Mouse (Mus musculus) testis, postnatal 14 days (tissue): ENCODE measurements around the gene Gpx4.
"Not testable (repeated sequence)": the region's sequence is repeated elsewhere in the genome, so short reads cannot be mapped to it uniquely, and the experiment has no call there.

Experiments used
- DNase-seq: peaks from one replicate; pipeline ENCODE4 v3.0.0; 2021; ENCODE audit warnings: low spot score

Gpx4 gene

GRCm38 (mm10) chr10:80050885-80051617 is 4.1 kb downstream of the Gpx4 start:
- DNase-seq, result no peak

- no peak for DNase-seq
These were observed 4.8 kb downstream of the Gpx4 start for GRCm38 (mm10) chr10:80051618-80052373.

GRCm38 (mm10) chr10:80052374-80052764 is 5.4 kb downstream of the Gpx4 start:
- DNase-seq, result no peak

GRCm38 (mm10) chr10:80053259-80053780 is 6.4 kb downstream of the Gpx4 start:
- DNase-seq, result peak; percentile 99

GRCm38 (mm10) chr10:80053831-80054815 is 7.2 kb downstream of the Gpx4 start:
- DNase-seq, result peak; percentile 56

GRCm38 (mm10) chr10:80054911-80055310 is 7.9 kb downstream of the Gpx4 start:
- DNase-seq, result not testable (repeated sequence)

GRCm38 (mm10) chr10:80055364-80055763 is 8.4 kb downstream of the Gpx4 start:
- DNase-seq, result no peak

- no peak for DNase-seq
These were observed 8.9 kb downstream of the Gpx4 start for GRCm38 (mm10) chr10:80055891-80056290.

GRCm38 (mm10) chr10:80056506-80056905 is 9.5 kb downstream of the Gpx4 start:
- DNase-seq, result no peak

GRCm38 (mm10) chr10:80056976-80057682 is 10.2 kb downstream of the Gpx4 start:
- no peak for DNase-seq

GRCm38 (mm10) chr10:80057683-80058326 is 10.8 kb downstream of the Gpx4 start:
- DNase-seq, result no peak

GRCm38 (mm10) chr10:80063104-80063503 is 16.1 kb downstream of the Gpx4 start:
- no peak for DNase-seq

GRCm38 (mm10) chr10:80063877-80064650 is 17.1 kb downstream of the Gpx4 start:
- no peak for DNase-seq

GRCm38 (mm10) chr10:80069251-80069650 is 22.3 kb downstream of the Gpx4 start:
- no peak for DNase-seq

- no peak for DNase-seq
These were observed 23.0 kb downstream of the Gpx4 start for GRCm38 (mm10) chr10:80069948-80070450.

- peak; percentile 70 for DNase-seq
These were observed 24.0 kb downstream of the Gpx4 start for GRCm38 (mm10) chr10:80070837-80071515.

GRCm38 (mm10) chr10:80071516-80071900 is 24.5 kb downstream of the Gpx4 start:
- DNase-seq, result no peak

GRCm38 (mm10) chr10:80072623-80073489 is 25.9 kb downstream of the Gpx4 start:
- no peak for DNase-seq
